Mouse (Mus musculus) stomach, embryonic 15.5 days (tissue): ENCODE measurements at regions not wholly inside any gene's neighbourhood (a gene's known extent, or its start where the extent isn't known, plus 50 kb on each side); places are given as distances from the start of the nearest gene placed in this dataset. TPM values are rescaled to one million over a fixed set of nuclear protein-coding genes. Genes with fewer than 3 reads are reported as not detected.
"Not testable (repeated sequence)": the region's sequence is repeated elsewhere in the genome, so short reads cannot be mapped to it uniquely, and the experiment has no call there.

ENCODE experiments used
- ATAC-seq: fragments of 200-750 bp; cut with Nextera tagmentation; 2 replicates; pipeline ENCODE4 v1.8.0; 2017; ENCODE audit warnings: low read depth, moderate number of reproducible peaks, moderate TSS enrichment; ENCODE audit not compliant: insufficient read depth, low FRiP score
- H3K27ac ChIP-seq: fragments of 300-500 bp; sonication (generic); 2 replicates; pipeline ENCODE4 v1.5.1; 2015; ENCODE audit warnings: mild to moderate bottlenecking, inconsistent platforms
- H3K27me3 ChIP-seq: fragments of 300-500 bp; sonication (generic); replicated peaks from 2 replicates; pipeline ENCODE4 v1.6.1; 2015; ENCODE audit warnings: inconsistent platforms
- H3K36me3 ChIP-seq: fragments of 300-500 bp; sonication (generic); 2 replicates; pipeline ENCODE4 v1.6.1; 2015; ENCODE audit warnings: inconsistent platforms
- H3K4me1 ChIP-seq: fragments of 300-500 bp; sonication (generic); 2 replicates; pipeline ENCODE4 v1.6.1; 2015; ENCODE audit warnings: inconsistent platforms
- H3K4me2 ChIP-seq: fragments of 300-500 bp; sonication (generic); 2 replicates; pipeline ENCODE4 v1.6.1; 2015; ENCODE audit warnings: mild to moderate bottlenecking, inconsistent platforms
- H3K4me3 ChIP-seq: fragments of 300-500 bp; sonication (generic); replicated peaks from 2 replicates; pipeline ENCODE4 v1.5.1; 2015; ENCODE audit warnings: inconsistent platforms
- H3K9ac ChIP-seq: fragments of 300-500 bp; sonication (generic); 2 replicates; pipeline ENCODE4 v1.6.1; 2015; ENCODE audit warnings: inconsistent platforms
- H3K9me3 ChIP-seq: fragments of 300-500 bp; sonication (generic); 2 replicates; pipeline ENCODE4 v1.6.1; 2016; ENCODE audit warnings: inconsistent platforms
- WGBS: fragments of 180-500 bp; shearing (Covaris S2); methylation state at CpG from one replicate; pipeline ENCODE4 v1.1.7; 2015; 5-methylcytosine and 5-hydroxymethylcytosine counted together
- microRNA-seq: library from miRNA; unstranded; fragments of <30 nt; microRNA quantifications from one replicate; pipeline ENCODE4, GENCODE M21; 2016

GRCm38 (mm10) chr12:114587227-114587626 lies 1043.5 kb downstream of the Adam6a start:
- H3K27ac ChIP-seq = no peak overlapping the region
- ATAC-seq = no peak
- no peaks in the 10 kb centered on the region for H3K4me1 ChIP-seq
- H3K36me3 ChIP-seq = no peaks in the 10 kb centered on the region
- no peak overlapping the region for H3K4me3 ChIP-seq
- H3K27me3 ChIP-seq = no peaks in the 10 kb centered on the region
- 67% methylated on average over 2 of the region's 2 CpGs for WGBS
- no peak overlapping the region for H3K9ac ChIP-seq
- no peaks in the 10 kb centered on the region; the same call in 1 of the 2 replicates for H3K9me3 ChIP-seq
- no peak overlapping the region for H3K4me2 ChIP-seq

- Histone ChIP-seq H3K36me3 (no peaks in the 10 kb centered on the region), H3K27me3 (no peaks in the 10 kb centered on the region), H3K4me2 (no peak overlapping the region), H3K9me3 (no peaks in the 10 kb centered on the region), H3K4me3 (no peak overlapping the region), H3K4me1 (no peaks in the 10 kb centered on the region), H3K9ac (no peak overlapping the region), H3K27ac (no peak overlapping the region)
- 72% methylated on average over 1 of the region's 1 CpGs for WGBS
- ATAC-seq = no peak
These were observed 1054.0 kb downstream of the Adam6a start for GRCm38 (mm10) chr12:114597672-114598071.

DNA sequence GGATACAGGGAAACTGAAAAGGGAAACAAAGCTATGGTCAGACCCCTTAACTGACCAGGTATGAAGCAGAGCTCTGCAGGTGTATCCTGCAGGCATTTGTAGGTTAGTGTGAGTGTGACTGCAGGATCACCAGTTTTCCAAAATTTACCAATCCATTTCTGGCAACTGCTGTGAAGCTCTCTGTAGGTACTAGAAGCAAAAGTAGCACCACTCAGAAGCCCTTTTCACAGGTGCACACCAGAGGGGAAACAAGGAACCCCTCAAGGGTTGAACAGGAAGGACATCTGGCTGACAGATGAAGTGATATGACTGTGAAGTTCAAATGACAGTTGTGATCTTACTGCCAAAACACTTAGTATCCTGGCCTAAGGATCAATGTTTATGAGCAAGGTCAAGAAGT lies 1065.5 kb downstream of the Adam6a start:
- Histone ChIP-seq H3K4me1 (no peaks in the 10 kb centered on the region), H3K4me2 (no peak overlapping the region), H3K27ac (no peak overlapping the region), H3K9me3 (no peaks in the 10 kb centered on the region), H3K27me3 (no peaks in the 10 kb centered on the region), H3K9ac (no peak overlapping the region), H3K36me3 (no peaks in the 10 kb centered on the region), H3K4me3 (no peak overlapping the region)
- no peak for ATAC-seq

- ATAC-seq = no peak
- no peak overlapping the region for H3K4me3 ChIP-seq
- no peak overlapping the region for H3K9ac ChIP-seq
- H3K9me3 ChIP-seq = no peaks in the 10 kb centered on the region
- no peaks in the 10 kb centered on the region for H3K36me3 ChIP-seq
- H3K27me3 ChIP-seq = no peaks in the 10 kb centered on the region
- H3K27ac ChIP-seq = no peak overlapping the region
- H3K4me2 ChIP-seq = no peak overlapping the region
- no peaks in the 10 kb centered on the region for H3K4me1 ChIP-seq
- WGBS = 55% methylated on average over 2 of the region's 2 CpGs
These were observed 1068.4 kb downstream of the Adam6a start for GRCm38 (mm10) chr12:114612108-114612507.

DNA sequence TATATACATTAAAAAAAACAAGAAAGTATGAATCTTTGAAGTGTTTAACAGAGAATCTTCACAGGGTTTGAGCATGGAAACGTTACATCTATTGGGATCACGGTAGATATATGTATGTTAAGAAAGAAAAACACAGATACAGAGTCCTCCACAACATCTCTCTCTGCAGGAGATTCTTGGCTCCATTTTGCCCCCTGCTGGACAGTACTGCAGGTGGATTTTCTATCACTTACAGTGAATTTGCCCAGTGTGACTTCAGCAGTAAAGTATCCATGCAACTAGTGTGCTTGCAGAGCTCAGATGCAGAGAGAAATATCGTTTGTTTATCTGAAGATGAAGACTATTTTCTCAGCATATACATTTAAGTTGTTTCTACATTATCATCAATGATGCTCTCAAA lies 1071.5 kb downstream of the Adam6a start:
- H3K27ac ChIP-seq = no peak overlapping the region
- no peaks in the 10 kb centered on the region for H3K4me1 ChIP-seq
- H3K4me2 ChIP-seq = no peak overlapping the region
- H3K9me3 ChIP-seq = no peaks in the 10 kb centered on the region
- no peak overlapping the region for H3K4me3 ChIP-seq
- ATAC-seq = no peak
- 59% methylated on average over 3 of the region's 3 CpGs for WGBS
- H3K36me3 ChIP-seq = no peaks in the 10 kb centered on the region
- H3K27me3 ChIP-seq = no peaks in the 10 kb centered on the region
- no peak overlapping the region for H3K9ac ChIP-seq

- no peaks in the 10 kb centered on the region for H3K27me3 ChIP-seq
- no peak overlapping the region for H3K4me2 ChIP-seq
- ATAC-seq = no peak
- WGBS = 76% methylated on average over 1 of the region's 1 CpGs
- H3K4me1 ChIP-seq = no peaks in the 10 kb centered on the region
- no peaks in the 10 kb centered on the region for H3K9me3 ChIP-seq
- H3K4me3 ChIP-seq = no peak overlapping the region
- no peak overlapping the region for H3K9ac ChIP-seq
- H3K36me3 ChIP-seq = no peaks in the 10 kb centered on the region
- no peak overlapping the region for H3K27ac ChIP-seq
These were observed 1072.0 kb downstream of the Adam6a start for GRCm38 (mm10) chr12:114615712-114616111.

GRCm38 (mm10) chr12:114641089-114641488 lies 1097.4 kb downstream of the Adam6a start:
- H3K4me2 ChIP-seq = no peak overlapping the region
- H3K9me3 ChIP-seq = no peaks in the 10 kb centered on the region
- no peak for ATAC-seq
- H3K4me1 ChIP-seq = no peaks in the 10 kb centered on the region
- H3K27ac ChIP-seq = no peak overlapping the region
- 59% methylated on average over 1 of the region's 1 CpGs for WGBS
- no peaks in the 10 kb centered on the region for H3K36me3 ChIP-seq
- H3K27me3 ChIP-seq = no peaks in the 10 kb centered on the region
- H3K9ac ChIP-seq = no peak overlapping the region
- H3K4me3 ChIP-seq = no peak overlapping the region

DNA sequence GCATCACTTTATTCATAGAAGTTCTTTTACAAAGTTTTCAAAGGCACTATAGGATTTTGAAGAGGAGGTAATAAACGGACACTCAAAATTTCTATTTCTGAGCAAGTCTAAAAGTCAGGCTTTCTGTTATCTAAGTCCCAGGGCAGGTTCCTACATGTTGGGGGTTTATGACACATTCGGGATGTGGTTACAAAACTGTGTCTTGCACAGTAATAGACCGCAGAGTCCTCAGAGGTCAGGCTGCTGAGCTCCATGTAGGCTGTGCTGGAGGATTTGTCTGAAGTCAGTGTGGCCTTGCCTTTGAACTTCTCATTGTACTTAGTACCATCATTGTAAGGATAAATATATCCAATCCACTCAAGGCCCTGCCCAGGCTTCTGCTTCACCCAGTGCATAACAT lies 1102.7 kb downstream of the Adam6a start:
- H3K4me1 ChIP-seq = no peaks in the 10 kb centered on the region
- H3K36me3 ChIP-seq = no peaks in the 10 kb centered on the region
- H3K27me3 ChIP-seq = no peaks in the 10 kb centered on the region
- no peak overlapping the region for H3K4me2 ChIP-seq
- no peaks in the 10 kb centered on the region for H3K9me3 ChIP-seq
- no peak overlapping the region for H3K9ac ChIP-seq
- H3K4me3 ChIP-seq = no peak overlapping the region
- H3K27ac ChIP-seq = no peak overlapping the region
- 82% methylated on average over 3 of the region's 3 CpGs for WGBS
- ATAC-seq = no peak

DNA sequence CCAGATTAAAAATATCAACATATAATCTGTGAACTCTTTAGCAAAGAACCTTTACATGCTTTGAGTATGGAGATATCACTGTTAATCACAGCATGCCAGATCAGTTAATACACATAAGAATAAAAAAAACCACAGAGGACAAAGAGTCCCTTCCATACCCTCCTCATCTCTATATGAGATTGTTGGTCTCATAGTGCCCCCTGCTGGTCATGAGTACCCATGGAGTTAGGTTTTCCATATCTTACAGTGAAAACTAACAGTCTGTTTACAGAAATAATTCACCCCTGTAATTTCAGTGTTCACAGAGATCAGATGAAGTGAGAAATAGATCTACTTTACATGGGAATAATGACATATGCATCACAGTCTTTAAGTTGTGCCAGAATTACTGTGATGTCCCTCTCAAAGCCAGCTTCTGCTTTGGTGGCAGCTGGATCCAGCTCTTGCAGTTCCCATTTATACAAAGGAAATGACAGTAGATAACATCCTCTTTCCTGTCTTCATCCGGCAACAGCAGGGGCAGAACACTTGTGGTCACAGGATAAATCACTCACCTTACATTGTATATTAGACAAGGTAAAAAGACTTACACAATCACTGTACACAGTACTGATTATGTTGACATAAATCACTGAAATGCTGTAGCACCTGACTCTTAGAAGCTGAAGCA lies 1106.9 kb downstream of the Adam6a start:
- WGBS = 88% methylated on average over 1 of the region's 1 CpGs
- not testable (repeated sequence) for H3K9ac ChIP-seq, H3K36me3 ChIP-seq, H3K27me3 ChIP-seq, H3K9me3 ChIP-seq, H3K27ac ChIP-seq, H3K4me3 ChIP-seq, H3K4me1 ChIP-seq, ATAC-seq, H3K4me2 ChIP-seq

- H3K9me3 ChIP-seq, H3K27me3 ChIP-seq, H3K9ac ChIP-seq, H3K4me3 ChIP-seq, H3K4me1 ChIP-seq, ATAC-seq, H3K4me2 ChIP-seq, H3K27ac ChIP-seq, H3K36me3 ChIP-seq: not testable (repeated sequence)
- 88% methylated on average over 2 of the region's 2 CpGs for WGBS
These were observed 1113.4 kb downstream of the Adam6a start for GRCm38 (mm10) chr12:114657134-114657533.

Small RNA genes in the stretch of these regions (microRNA-seq; reads per million reads assigned to microRNA genes)
- gene Mir7094-1 (not detected), gene Mir7094-2 (not detected)
